18 mouse cellular contexts compared by ENCODE assay signal in genomic region chr6:119713961-119714360, GRCm38 (mm10).
A peak's percentile ranks its signal among the peaks of the same experiment; 100 is the strongest.
DNase-seq lines count a peak whose midpoint lies in the region; ATAC-seq and TF ChIP-seq lines count a peak whose summit lies in the region.
"Had no signal": no experiment of that assay in that cellular context is flagged by ENCODE, and none has a peak within 500 bp of the region (broad histone marks: within the 10 kb centered on the region; RNA-seq: fewer than 3 reads in every experiment).

No protein-coding gene starts in this region.

- H3K79me2 ChIP-seq in heart, adult 2 months (replicated peaks; ENCODE audit: control insufficient read depth, insufficient read depth, low read length) = no peaks in the 10 kb centered on the region

- DNase-seq in heart, adult 2 months = no peak
- DNase-seq in heart, embryonic 10.5 days (ENCODE audit: low spot score) = no peak
- peak; percentile 59 for DNase-seq in A20 (ENCODE audit: low read depth, low spot score)
- no peak for DNase-seq in cerebellum, adult 9-11 months
- DNase-seq in frontal cortex, postnatal 14 days (ENCODE audit: low spot score in 2 of 2) = no peak
- DNase-seq: adrenal gland, postnatal 25 days; cerebellum, postnatal 10 days; kidney, adult 9 months; kidney, postnatal 4 days; liver, postnatal 0 days; retina, postnatal 1 day; thymus, postnatal 14 days had no signal

- no peak for TF ChIP-seq EP300 in heart, adult 2 months (IDR thresholded peaks at IDR 0.05; ENCODE audit: insufficient read depth, low read depth, low read length)

- intact Hi-C loops in heart, adult 2 months (cut with DNase I) = no loop called here

- no peak for TF ChIP-seq POLR2A in heart, adult 2 months (IDR thresholded peaks at IDR 0.05; ENCODE audit: insufficient read depth, low read depth, low read length)

- peak overlapping the region; percentile 38 for H3K27ac ChIP-seq in heart, adult 2 months
- H3K27ac ChIP-seq in heart, embryonic 10.5 days = no peak overlapping the region
- peak overlapping the region; percentile 46; the same call in 1 of the 2 replicates for H3K27ac ChIP-seq in heart, embryonic 11.5 days (ENCODE audit: low read depth, low read length)
- H3K27ac ChIP-seq: limb, embryonic 15.5 days; midbrain, embryonic 10.5 days; neural tube, embryonic 15.5 days; stomach, embryonic 15.5 days had no signal

- peak overlapping the region; percentile 11; the same call in 1 of the 2 replicates for H3K4me2 ChIP-seq in heart, embryonic 11.5 days
- H3K4me2 ChIP-seq: limb, embryonic 15.5 days; neural tube, embryonic 15.5 days; stomach, embryonic 15.5 days had no signal

- no peak for ATAC-seq in heart, embryonic 11.5 days (replicated peaks; ENCODE audit: insufficient number of reproducible peaks, low FRiP score, low TSS enrichment)
- peak; percentile 35; the same call in 1 of the 2 replicates for ATAC-seq in megakaryocyte progenitor cell, adult 5-6 weeks (replicated peaks; ENCODE audit: poor library complexity)
- ATAC-seq: liver, postnatal 0 days had no signal

- no peak overlapping the region for H3K9ac ChIP-seq in heart, adult 2 months (ENCODE audit: low read depth, low read length)
- H3K9ac ChIP-seq in heart, embryonic 11.5 days (ENCODE audit: low read depth, low read length) = no peak overlapping the region; the same call in 1 of the 2 replicates
- H3K9ac ChIP-seq: limb, embryonic 15.5 days; liver, postnatal 0 days; neural tube, embryonic 15.5 days; stomach, embryonic 15.5 days had no signal

- H3K36me3 ChIP-seq in heart, adult 2 months (ENCODE audit: control insufficient read depth, insufficient read depth, low read length) = peaks cover 11% of the 10 kb centered on the region
- H3K36me3 ChIP-seq in heart, embryonic 10.5 days = 0 out of 2 replicates have a peak, but pooled peaks cover 5% of the 10 kb centered on the region
- H3K36me3 ChIP-seq in heart, embryonic 11.5 days (ENCODE audit: control insufficient read depth, insufficient read depth, low read length) = no peaks in the 10 kb centered on the region
- H3K36me3 ChIP-seq: stomach, embryonic 15.5 days had no signal

- TF ChIP-seq CTCF in heart, adult 2 months (IDR thresholded peaks at IDR 0.05) = no peak

- peak overlapping the region; percentile 23; the same call in 1 of the 2 replicates for H3K4me3 ChIP-seq in heart, adult 2 months
- no peak overlapping the region for H3K4me3 ChIP-seq in heart, embryonic 10.5 days
- no peak overlapping the region for H3K4me3 ChIP-seq in heart, embryonic 11.5 days (ENCODE audit: low read depth, low read length)
- H3K4me3 ChIP-seq: limb, embryonic 15.5 days; midbrain, embryonic 10.5 days; neural tube, embryonic 15.5 days; stomach, embryonic 15.5 days had no signal

- no peaks in the 10 kb centered on the region; the same call in 1 of the 2 replicates for H3K4me1 ChIP-seq in heart, adult 2 months (ENCODE audit: control insufficient read depth, insufficient read depth, low read length)
- no peaks in the 10 kb centered on the region for H3K4me1 ChIP-seq in heart, embryonic 10.5 days
- H3K4me1 ChIP-seq in heart, embryonic 11.5 days (ENCODE audit: control insufficient read depth, insufficient read depth, low read length) = peaks cover 14% of the 10 kb centered on the region
- H3K4me1 ChIP-seq: limb, embryonic 15.5 days; midbrain, embryonic 10.5 days; neural tube, embryonic 15.5 days; stomach, embryonic 15.5 days had no signal

- no peaks in the 10 kb centered on the region for H3K9me3 ChIP-seq in heart, embryonic 10.5 days
- H3K9me3 ChIP-seq in heart, embryonic 11.5 days (replicated peaks; ENCODE audit: control insufficient read depth, low read length) = no peaks in the 10 kb centered on the region
- H3K9me3 ChIP-seq: limb, embryonic 15.5 days; midbrain, embryonic 10.5 days; neural tube, embryonic 15.5 days; stomach, embryonic 15.5 days had no signal

- no peaks in the 10 kb centered on the region for H3K27me3 ChIP-seq in heart, adult 2 months (ENCODE audit: control insufficient read depth, insufficient read depth, low read length)
- no peaks in the 10 kb centered on the region for H3K27me3 ChIP-seq in heart, embryonic 10.5 days (ENCODE audit: insufficient read depth, poor library complexity, severe bottlenecking)
- H3K27me3 ChIP-seq in heart, embryonic 11.5 days (ENCODE audit: control insufficient read depth, insufficient read depth, low read length) = no peaks in the 10 kb centered on the region
- H3K27me3 ChIP-seq: limb, embryonic 15.5 days; neural tube, embryonic 15.5 days; stomach, embryonic 15.5 days had no signal

- WGBS in heart, adult 2 months = 31% methylated on average over 2 of the region's 2 CpGs
- 72% methylated on average over 2 of the region's 2 CpGs for WGBS in heart, embryonic 10.5 days
- WGBS in heart, embryonic 11.5 days (ENCODE audit: insufficient replicate concordance) = 63% methylated on average over 2 of the region's 2 CpGs
